Mouse (Mus musculus): ENCODE data around the gene Cby1. TPM values are rescaled to one million over a fixed set of nuclear protein-coding genes. Genes with fewer than 3 reads are reported as not detected.

The Cby1 gene
- polyA plus RNA-seq, 1 experiment: 5.6 TPM

- Histone ChIP-seq H3K27ac (ENCODE audit: insufficient read depth, low read depth, low read length) (peak overlapping the region; percentile 28; the same call in 1 of the 2 replicates), H3K36me3 (ENCODE audit: control insufficient read depth, insufficient read depth, low read length) (peaks cover 2% of the 10 kb centered on the region; the same call in 1 of the 2 replicates), H3K4me3 (ENCODE audit: low read depth, low read length) (no peak overlapping the region), H3K4me1 (ENCODE audit: control insufficient read depth, insufficient read depth, insufficient read length, low read length) (peaks cover 11% of the 10 kb centered on the region; the same call in 1 of the 2 replicates), H3K27me3 (ENCODE audit: control insufficient read depth, insufficient read depth, low read length) (no peaks in the 10 kb centered on the region)
- TF ChIP-seq CTCF (IDR thresholded peaks at IDR 0.05; ENCODE audit: extremely low read depth, insufficient read length, insufficient replicate concordance, low read depth, low read length): no peak
- no peak for TF ChIP-seq POLR2A (IDR thresholded peaks at IDR 0.05; ENCODE audit: low read depth, low read length)
- WGBS: 64% methylated on average over 9 of the region's 9 CpGs
Measured at GRCm38 (mm10) chr15:79697558-79698187, 38.7 kb downstream of the Cby1 start.

DNA sequence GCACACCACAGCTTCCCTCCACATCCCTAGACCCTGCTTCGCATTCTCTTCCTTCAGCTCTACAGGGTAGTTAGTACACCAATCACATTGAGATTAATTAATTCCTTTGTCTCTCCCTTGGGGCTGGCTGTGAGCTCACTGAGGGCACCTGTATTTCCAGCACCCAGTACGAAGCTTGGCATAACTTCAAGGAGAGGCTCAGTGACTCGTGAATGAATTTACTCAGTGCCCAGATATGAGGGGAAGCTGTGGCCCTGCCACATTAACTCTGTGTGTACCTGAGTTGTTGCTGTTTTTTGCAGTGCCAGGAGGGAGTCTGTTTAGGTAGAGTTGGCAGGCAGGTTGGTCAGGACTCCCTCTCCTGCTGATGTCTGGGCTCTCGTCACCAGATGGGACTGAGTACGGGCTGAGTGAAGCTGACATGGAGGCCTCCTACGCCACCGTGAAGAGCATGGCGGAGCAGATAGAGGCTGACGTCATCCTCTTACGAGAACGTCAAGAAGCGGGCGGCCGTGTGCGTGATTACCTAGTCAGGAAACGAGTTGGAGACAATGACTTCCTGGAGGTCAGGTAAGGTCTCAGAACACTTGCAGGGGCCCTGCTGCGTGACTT lies 47.7 kb downstream of the Cby1 start:
- Histone ChIP-seq H3K4me1 (ENCODE audit: control insufficient read depth, insufficient read depth, insufficient read length, low read length) (no peaks in the 10 kb centered on the region), H3K36me3 (ENCODE audit: control insufficient read depth, insufficient read depth, low read length) (peaks cover 33% of the 10 kb centered on the region), H3K27me3 (ENCODE audit: control insufficient read depth, insufficient read depth, low read length) (no peaks in the 10 kb centered on the region), H3K4me3 (ENCODE audit: low read depth, low read length) (no peak overlapping the region), H3K27ac (ENCODE audit: insufficient read depth, low read depth, low read length) (no peak overlapping the region)
- 86% methylated on average over 17 of the region's 17 CpGs for WGBS
- TF ChIP-seq POLR2A (IDR thresholded peaks at IDR 0.05; ENCODE audit: low read depth, low read length) (no peak), CTCF (IDR thresholded peaks at IDR 0.05; ENCODE audit: extremely low read depth, insufficient read length, insufficient replicate concordance, low read depth, low read length) (no peak)

GRCm38 (mm10) chr15:79708229-79708822 lies 49.3 kb downstream of the Cby1 start:
- H3K36me3 ChIP-seq (ENCODE audit: control insufficient read depth, insufficient read depth, low read length): peaks cover 46% of the 10 kb centered on the region
- H3K4me3 ChIP-seq (ENCODE audit: low read depth, low read length): no peak overlapping the region
- H3K27me3 ChIP-seq (ENCODE audit: control insufficient read depth, insufficient read depth, low read length): no peaks in the 10 kb centered on the region
- no peak for TF ChIP-seq POLR2A (IDR thresholded peaks at IDR 0.05; ENCODE audit: low read depth, low read length)
- no peak for TF ChIP-seq CTCF (IDR thresholded peaks at IDR 0.05; ENCODE audit: extremely low read depth, insufficient read length, insufficient replicate concordance, low read depth, low read length)
- 93% methylated on average over 5 of the region's 5 CpGs for WGBS
- no peak overlapping the region for H3K27ac ChIP-seq (ENCODE audit: insufficient read depth, low read depth, low read length)
- H3K4me1 ChIP-seq (ENCODE audit: control insufficient read depth, insufficient read depth, insufficient read length, low read length): no peaks in the 10 kb centered on the region

DNA sequence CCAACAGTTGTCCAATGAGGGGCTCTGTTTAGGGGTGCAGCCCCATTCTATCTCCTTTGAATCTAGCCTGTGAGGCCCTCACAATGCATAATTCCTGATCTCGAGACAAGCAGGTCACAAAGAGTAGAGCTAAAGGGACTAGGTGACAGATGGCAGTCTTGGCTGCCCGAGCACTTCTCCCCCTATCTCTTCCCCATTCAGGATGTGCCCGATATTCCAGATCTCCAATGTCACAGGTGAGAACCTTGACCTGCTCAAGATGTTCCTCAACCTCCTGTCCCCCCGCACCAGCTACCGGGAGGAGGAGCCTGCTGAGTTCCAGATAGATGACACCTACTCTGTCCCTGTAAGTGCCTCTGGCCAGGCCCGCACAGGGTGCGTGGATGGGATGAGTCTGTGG lies 56.6 kb downstream of the Cby1 start:
- Histone ChIP-seq H3K36me3 (ENCODE audit: control insufficient read depth, insufficient read depth, low read length) (peaks cover 76% of the 10 kb centered on the region), H3K27ac (ENCODE audit: insufficient read depth, low read depth, low read length) (no peak overlapping the region), H3K4me1 (ENCODE audit: control insufficient read depth, insufficient read depth, insufficient read length, low read length) (no peaks in the 10 kb centered on the region), H3K4me3 (ENCODE audit: low read depth, low read length) (no peak overlapping the region), H3K27me3 (ENCODE audit: control insufficient read depth, insufficient read depth, low read length) (no peaks in the 10 kb centered on the region)
- WGBS: 92% methylated on average over 7 of the region's 7 CpGs
- no peak for TF ChIP-seq POLR2A (IDR thresholded peaks at IDR 0.05; ENCODE audit: low read depth, low read length)
- TF ChIP-seq CTCF (IDR thresholded peaks at IDR 0.05; ENCODE audit: extremely low read depth, insufficient read length, insufficient replicate concordance, low read depth, low read length): no peak

GRCm38 (mm10) chr15:79716710-79717109 lies 57.7 kb downstream of the Cby1 start:
- H3K27me3 ChIP-seq (ENCODE audit: control insufficient read depth, insufficient read depth, low read length): no peaks in the 10 kb centered on the region
- no peak overlapping the region for H3K27ac ChIP-seq (ENCODE audit: insufficient read depth, low read depth, low read length)
- H3K36me3 ChIP-seq (ENCODE audit: control insufficient read depth, insufficient read depth, low read length): peaks cover 72% of the 10 kb centered on the region
- H3K4me1 ChIP-seq (ENCODE audit: control insufficient read depth, insufficient read depth, insufficient read length, low read length): no peaks in the 10 kb centered on the region
- H3K4me3 ChIP-seq (ENCODE audit: low read depth, low read length): no peak overlapping the region
- TF ChIP-seq POLR2A (IDR thresholded peaks at IDR 0.05; ENCODE audit: low read depth, low read length) (no peak), CTCF (IDR thresholded peaks at IDR 0.05; ENCODE audit: extremely low read depth, insufficient read length, insufficient replicate concordance, low read depth, low read length) (no peak)
- 93% methylated on average over 6 of the region's 6 CpGs for WGBS

Other genes starting within 250 kb of the Cby1 start
- gene Csnk1e, start 203.6 kb upstream of the Cby1 start, polyA plus RNA-seq (2012; rRNA removed): 14.7 and 25.9 TPM in 2 replicates
- gene Kcnj4, start 154.0 kb upstream of the Cby1 start, polyA plus RNA-seq (2012; rRNA removed): not detected in 2 replicates
- 9.0 and 10.5 TPM in 2 replicates for gene Kdelr3, start 142.8 kb upstream of the Cby1 start, polyA plus RNA-seq (2012; rRNA removed)
- 66.0 and 108 TPM in 2 replicates for gene Ddx17, start 112.5 kb upstream of the Cby1 start, polyA plus RNA-seq (2012; rRNA removed)
- 0.08 TPM in 1 of 2 replicates, not detected in the other for gene Dmc1, start 54.1 kb upstream of the Cby1 start, polyA plus RNA-seq (2012; rRNA removed)
- 0.06 and 0.25 TPM in 2 replicates for gene Fam227a, start 243 bp upstream of the Cby1 start, polyA plus RNA-seq (2012; rRNA removed)
- 13.8 and 21.7 TPM in 2 replicates for gene Tomm22, start 11.7 kb downstream of the Cby1 start, polyA plus RNA-seq (2012; rRNA removed)
- gene Josd1, start 28.7 kb downstream of the Cby1 start, polyA plus RNA-seq (2012; rRNA removed): 9.5 and 14.2 TPM in 2 replicates
- 18.6 and 34.9 TPM in 2 replicates for gene Gtpbp1, start 31.6 kb downstream of the Cby1 start, polyA plus RNA-seq (2012; rRNA removed)
- gene Sun2, start 83.3 kb downstream of the Cby1 start, polyA plus RNA-seq (2012; rRNA removed): 12.1 and 18.5 TPM in 2 replicates
- 8.6 and 18.7 TPM in 2 replicates for gene Dnal4, start 118.7 kb downstream of the Cby1 start, polyA plus RNA-seq (2012; rRNA removed)
- gene Nptxr, start 145.6 kb downstream of the Cby1 start, polyA plus RNA-seq (2012; rRNA removed): 1.0 and 1.3 TPM in 2 replicates
- 0.23 and 0.63 TPM in 2 replicates for gene Npcd, start 175.0 kb downstream of the Cby1 start, polyA plus RNA-seq (2012; rRNA removed)
- 11.1 and 19.9 TPM in 2 replicates for gene Cbx6, start 175.5 kb downstream of the Cby1 start, polyA plus RNA-seq (2012; rRNA removed)
- gene Apobec3, start 232.5 kb downstream of the Cby1 start, polyA plus RNA-seq (2012; rRNA removed): 9.3 and 21.1 TPM in 2 replicates